Mouse (Mus musculus): ENCODE measurements at regions not wholly inside any gene's neighbourhood (a gene's known extent, or its start where the extent isn't known, plus 50 kb on each side); places are given as distances from the start of the nearest gene placed in this dataset.
A peak's percentile ranks its signal among the peaks of the same experiment; 100 is the strongest.
"Not testable (repeated sequence)": the region's sequence is repeated elsewhere in the genome, so short reads cannot be mapped to it uniquely, and the experiment has no call there.

GRCm38 (mm10) chrX:50549713-50550112, 121.4 kb upstream of the Olfr1324 start:
- DNase-seq, result peak; percentile 61
- intact Hi-C loops (cut with DNase I; ENCODE audit: low total_unique reads), result no loop called here

DNA sequence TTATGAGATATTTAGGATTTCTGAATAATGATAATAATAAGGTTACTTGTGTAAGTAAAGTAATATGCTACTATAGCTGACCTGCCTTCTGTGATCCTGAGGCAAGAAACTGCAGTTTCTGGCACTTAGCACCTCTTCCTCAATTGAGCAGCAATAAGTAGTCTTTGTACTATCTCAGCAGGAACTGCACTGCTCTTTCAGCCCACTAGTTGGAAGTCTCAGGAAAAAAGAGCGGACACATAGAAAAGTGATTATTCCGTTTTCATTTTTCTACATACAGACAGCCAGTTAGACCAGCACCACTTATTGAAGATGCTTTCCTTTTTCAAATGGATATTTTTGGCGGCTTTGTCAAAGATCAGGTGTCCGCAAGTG, 109.5 kb upstream of the Olfr1324 start:
- intact Hi-C loops (cut with DNase I; ENCODE audit: low total_unique reads); DNase-seq: not testable (repeated sequence)

GRCm38 (mm10) chrX:50537122-50537784, 109.0 kb upstream of the Olfr1324 start:
- intact Hi-C loops (cut with DNase I; ENCODE audit: low total_unique reads), result no loop called here
- peak; percentile 16 for DNase-seq

DNA sequence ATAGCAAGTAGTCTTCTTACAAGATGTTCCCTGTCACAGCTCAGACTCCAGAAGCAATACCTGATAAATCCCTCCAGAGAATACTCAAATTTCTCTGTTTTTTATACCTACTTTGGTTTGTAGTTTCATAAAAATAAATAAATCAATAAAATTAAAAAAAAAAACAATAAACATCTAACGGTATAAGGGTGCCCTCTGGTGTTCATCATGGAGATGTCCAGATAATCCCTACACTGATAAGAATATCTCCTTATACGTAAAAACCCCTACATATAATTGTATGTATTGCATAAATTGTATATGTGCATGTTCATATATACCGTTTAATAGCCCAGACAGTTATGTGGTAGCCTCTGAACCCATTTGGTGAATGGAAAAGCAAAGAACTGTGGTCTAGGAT, 75.7 kb upstream of the Olfr1324 start:
- no peak for DNase-seq
- intact Hi-C loops (cut with DNase I; ENCODE audit: low total_unique reads), result no loop called here

DNA sequence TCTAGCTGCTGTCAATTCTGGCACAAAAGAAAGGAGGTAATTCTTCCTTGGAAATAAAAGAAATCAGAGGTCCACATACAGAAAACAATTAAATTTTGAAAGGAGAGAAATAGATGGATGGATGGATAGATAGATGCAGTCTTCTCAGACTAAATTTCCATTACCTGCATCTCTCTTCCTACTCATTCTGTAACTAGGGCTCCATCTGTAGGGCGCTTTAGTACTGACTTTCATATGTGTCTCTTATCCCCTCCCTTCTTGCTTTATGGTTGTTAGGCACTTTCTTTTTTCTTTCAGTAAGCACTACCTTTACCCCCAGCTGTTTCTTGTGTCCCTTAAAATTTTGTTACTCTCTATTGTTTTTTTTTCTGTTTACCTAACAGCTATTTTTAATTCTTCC, 72.9 kb upstream of the Olfr1324 start:
- intact Hi-C loops (cut with DNase I; ENCODE audit: low total_unique reads), result no loop called here
- no peak for DNase-seq

DNA sequence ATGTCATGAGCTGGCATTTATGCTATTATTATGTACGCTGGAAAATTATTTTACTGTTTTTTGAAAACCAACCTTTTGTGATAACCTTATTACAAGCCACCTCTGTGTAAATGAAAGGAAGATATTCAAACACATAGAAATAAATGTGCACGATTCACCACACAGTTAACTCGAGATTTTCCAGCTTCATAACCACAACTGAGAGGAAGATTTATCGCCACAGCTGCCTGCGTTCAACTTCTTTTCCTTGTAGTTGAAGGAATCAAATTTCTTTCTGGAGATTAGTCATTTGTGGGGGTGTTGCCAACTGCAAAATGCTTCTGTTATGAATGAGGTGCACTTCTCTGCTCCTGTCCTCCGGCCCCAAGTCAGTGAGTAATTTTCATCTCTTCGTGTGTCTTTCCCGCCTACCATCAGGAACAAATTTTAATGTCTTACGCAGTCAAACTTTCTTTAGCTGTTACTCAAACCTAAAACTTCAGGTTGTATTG, 62.2 kb upstream of the Olfr1324 start:
- peak; percentile 10 for DNase-seq

More for the DNA sequence above, 62.2 kb upstream of the Olfr1324 start:
- intact Hi-C loops (cut with DNase I; ENCODE audit: low total_unique reads), result loop anchor here (10.0 kb wide), 1 partner anchor 1146 kb away; no protein-coding TSS in a partner anchor
